Mouse (Mus musculus) ES-E14 (cell line): ENCODE results near the gene Tmem9.

Experiments used
- ZC3H11A ChIP-seq: IDR thresholded peaks from 2 replicates; pipeline ENCODE4 v1.6.1; 2012; ENCODE audit warnings: low read depth, mild to moderate bottlenecking, inconsistent platforms, low read length, borderline replicate concordance
- ZNF384 ChIP-seq: IDR thresholded peaks from 2 replicates; pipeline ENCODE4 v1.6.1; 2012; ENCODE audit warnings: low read depth, low read length, inconsistent platforms

- TF ChIP-seq ZNF384 (no peak), ZC3H11A (no peak)
These were observed 22.3 kb downstream of the Tmem9 start for GRCm38 (mm10) chr1:136030201-136030600.
